Mouse (Mus musculus): Measurements from ENCODE around the gene Slc2a8. TPM values are rescaled to one million over a fixed set of nuclear protein-coding genes. Genes with fewer than 3 reads are reported as not detected.
A peak's percentile ranks its signal among the peaks of the same experiment; 100 is the strongest.

Slc2a8 gene
- total and polyA plus RNA-seq, 3 experiments = 7.4 to 16.0 TPM; not detected in 1

- TF ChIP-seq ZMIZ1 (IDR thresholded peaks at IDR 0.05; ENCODE audit: low read depth, low read length) (no peak), ELF1 (IDR thresholded peaks at IDR 0.05; ENCODE audit: low read depth, low read length) (no peak), TCF12 (IDR thresholded peaks at IDR 0.05; ENCODE audit: low read depth, low read length) (no peak), E2F4 (IDR thresholded peaks at IDR 0.05; ENCODE audit: borderline replicate concordance, low read depth, low read length) (no peak), CHD2 (IDR thresholded peaks at IDR 0.05; ENCODE audit: low read length) (no peak), SIN3A (IDR thresholded peaks at IDR 0.05; ENCODE audit: low read length) (no peak; the same call in 1 of the 2 replicates), MYB (IDR thresholded peaks at IDR 0.05; ENCODE audit: low read depth, low read length) (no peak)
- Histone ChIP-seq H3K4me3 (ENCODE audit: control insufficient read depth in 1 of 2, insufficient read depth in 1 of 2, low read depth in 2 of 2, low read length in 2 of 2) (peak overlapping the region; percentile 84 to 95), H3K27ac (ENCODE audit: control insufficient read depth, low read depth, low read length) (no peak overlapping the region), H3K36me3 (ENCODE audit: control insufficient read depth in 1 of 2, insufficient read depth in 2 of 2, low read length in 2 of 2) (peaks cover 0 to 27% of the 10 kb centered on the region in 2 experiments; a peak in 2 of 4 replicates), H3K79me2 (ENCODE audit: control insufficient read depth, insufficient read depth, low read length, poor library complexity) (peaks cover 6% of the 10 kb centered on the region), H3K9ac (ENCODE audit: control insufficient read depth, low read depth, low read length, poor library complexity, severe bottlenecking) (peak overlapping the region; percentile 81), H3K9me3 (replicated peaks; ENCODE audit: insufficient read depth, low read length) (no peaks in the 10 kb centered on the region), H3K4me1 (ENCODE audit: control insufficient read depth in 1 of 2, insufficient read depth in 2 of 2, low read length in 2 of 2) (peaks cover 25 to 27% of the 10 kb centered on the region in 2 experiments), H3K27me3 (ENCODE audit: control insufficient read depth in 1 of 2, insufficient read depth in 2 of 2, low read length in 2 of 2) (no peaks in the 10 kb centered on the region; a peak in 1 of 4 replicates)
- DNase-seq (ENCODE audit: low read depth, low spot score) = peak; percentile 54
These were observed 602 bp downstream of the Slc2a8 start for GRCm38 (mm10) chr2:32981281-32981680.

DNA sequence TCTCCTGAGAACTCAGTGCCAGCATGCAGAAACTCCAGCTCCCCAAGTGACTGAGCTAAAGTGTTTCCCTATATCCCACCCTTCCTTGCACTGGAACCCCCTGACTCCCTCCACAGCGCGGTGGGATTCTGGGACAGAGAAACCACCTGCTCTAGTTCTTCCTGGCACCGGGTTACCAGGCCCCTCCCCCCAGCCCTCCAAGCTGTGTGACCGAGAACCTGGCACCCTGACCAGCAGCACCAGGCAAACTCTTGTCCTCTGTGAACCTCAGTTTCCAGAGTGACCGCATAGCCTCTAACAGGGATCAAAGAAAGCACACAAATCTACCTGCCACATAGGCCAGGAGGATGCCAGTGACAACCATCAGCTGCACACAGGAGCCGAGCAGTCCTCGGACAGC is 2.2 kb downstream of the Slc2a8 start:
- Histone ChIP-seq H3K36me3 (ENCODE audit: control insufficient read depth in 1 of 2, insufficient read depth in 2 of 2, low read length in 2 of 2) (peaks cover 0 to 27% of the 10 kb centered on the region in 2 experiments; a peak in 2 of 4 replicates), H3K4me1 (ENCODE audit: control insufficient read depth in 1 of 2, insufficient read depth in 2 of 2, low read length in 2 of 2) (peaks cover 25 to 27% of the 10 kb centered on the region in 2 experiments)

DNA sequence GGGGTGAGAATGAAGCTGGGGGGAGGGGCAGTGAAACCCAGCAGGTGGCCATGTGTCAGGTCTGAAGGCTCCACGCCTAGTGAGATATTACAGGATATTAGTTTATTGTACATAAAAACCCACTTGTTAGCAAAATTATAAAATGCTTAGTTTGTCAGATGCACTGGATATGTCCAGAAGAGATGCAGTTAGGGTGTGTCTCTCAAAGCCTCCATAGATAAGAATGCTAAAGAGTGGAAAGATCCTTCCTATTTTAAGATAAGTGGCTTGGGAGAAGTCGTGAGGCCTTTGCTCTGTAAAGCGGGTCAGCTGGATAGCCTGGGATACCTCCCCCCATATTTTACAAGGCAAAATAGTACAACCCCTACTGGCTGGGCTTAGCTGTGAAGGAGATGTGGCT is 3.2 kb downstream of the Slc2a8 start:
- Histone ChIP-seq H3K9me3 (replicated peaks; ENCODE audit: insufficient read depth, low read length) (no peaks in the 10 kb centered on the region), H3K4me1 (ENCODE audit: control insufficient read depth in 1 of 2, insufficient read depth in 2 of 2, low read length in 2 of 2) (peaks cover 25 to 27% of the 10 kb centered on the region in 2 experiments), H3K36me3 (ENCODE audit: control insufficient read depth in 1 of 2, insufficient read depth in 2 of 2, low read length in 2 of 2) (peaks cover 0 to 27% of the 10 kb centered on the region in 2 experiments; a peak in 2 of 4 replicates), H3K79me2 (ENCODE audit: control insufficient read depth, insufficient read depth, low read length, poor library complexity) (peaks cover 6% of the 10 kb centered on the region), H3K27ac (ENCODE audit: control insufficient read depth, low read depth, low read length) (peak overlapping the region; percentile 73), H3K27me3 (ENCODE audit: control insufficient read depth in 1 of 2, insufficient read depth in 2 of 2, low read length in 2 of 2) (no peaks in the 10 kb centered on the region), H3K4me3 (ENCODE audit: control insufficient read depth in 1 of 2, insufficient read depth in 1 of 2, low read depth in 2 of 2, low read length in 2 of 2) (peak overlapping the region; percentile 16 to 26; a peak in 2 of 4 replicates), H3K9ac (ENCODE audit: control insufficient read depth, low read depth, low read length, poor library complexity, severe bottlenecking) (peak overlapping the region; percentile 30)
- DNase-seq (ENCODE audit: low read depth, low spot score) = peak; percentile 49
- TF ChIP-seq ZC3H11A (IDR thresholded peaks at IDR 0.05; ENCODE audit: low read depth, low read length) = no peak
- TF ChIP-seq TCF12 (IDR thresholded peaks at IDR 0.05; ENCODE audit: low read depth, low read length) = peak; percentile 51; the same call in 1 of the 2 replicates
- peak; percentile 72 for TF ChIP-seq MYC (IDR thresholded peaks at IDR 0.05; ENCODE audit: low read depth, low read length)
- TF ChIP-seq MXI1 (IDR thresholded peaks at IDR 0.05; ENCODE audit: low read depth, low read length) = peak; percentile 41; the same call in 1 of the 2 replicates
- no peak for TF ChIP-seq POLR2AphosphoS5 (IDR thresholded peaks at IDR 0.05; ENCODE audit: borderline replicate concordance, low read depth, low read length)
- TF ChIP-seq BHLHE40 (IDR thresholded peaks at IDR 0.05; ENCODE audit: borderline replicate concordance, low read depth, low read length) = 0 out of 2 replicates have a peak, but pooled peaks have one; percentile 24
- 0 out of 2 replicates have a peak, but pooled peaks have one; percentile 39 for TF ChIP-seq MAFK (IDR thresholded peaks at IDR 0.05; ENCODE audit: borderline replicate concordance, low read depth, low read length)
- peak; percentile 85 for TF ChIP-seq GATA1 (IDR thresholded peaks at IDR 0.05; ENCODE audit: low read depth, low read length)
- TF ChIP-seq TAL1 (IDR thresholded peaks at IDR 0.05; ENCODE audit: low read length) = no peak
- TF ChIP-seq USF2 (IDR thresholded peaks at IDR 0.05; ENCODE audit: borderline replicate concordance in 1 of 2, insufficient read depth in 1 of 2, low read depth in 1 of 2, low read length in 2 of 2) = no peak
- TF ChIP-seq ELF1 (IDR thresholded peaks at IDR 0.05; ENCODE audit: low read depth, low read length) = no peak
- TF ChIP-seq CHD1 (IDR thresholded peaks at IDR 0.05; ENCODE audit: low read depth, low read length) = no peak
- peak; percentile 50; the same call in 1 of the 2 replicates for TF ChIP-seq RCOR1 (IDR thresholded peaks at IDR 0.05; ENCODE audit: low read depth, low read length)
- TF ChIP-seq ZMIZ1 (IDR thresholded peaks at IDR 0.05; ENCODE audit: low read depth, low read length) = no peak
- TF ChIP-seq UBTF (IDR thresholded peaks at IDR 0.05; ENCODE audit: borderline replicate concordance, insufficient read depth, low read depth, low read length) = no peak
- peak; percentile 66; the same call in 1 of the 2 replicates for TF ChIP-seq SIN3A (IDR thresholded peaks at IDR 0.05; ENCODE audit: low read length)

More for the DNA sequence above, 2.2 kb downstream of the Slc2a8 start:
- Histone ChIP-seq H3K9me3 (replicated peaks; ENCODE audit: insufficient read depth, low read length) (no peaks in the 10 kb centered on the region), H3K27ac (ENCODE audit: control insufficient read depth, low read depth, low read length) (no peak overlapping the region; the same call in 1 of the 2 replicates), H3K79me2 (ENCODE audit: control insufficient read depth, insufficient read depth, low read length, poor library complexity) (peaks cover 6% of the 10 kb centered on the region), H3K27me3 (ENCODE audit: control insufficient read depth in 1 of 2, insufficient read depth in 2 of 2, low read length in 2 of 2) (no peaks in the 10 kb centered on the region; a peak in 1 of 4 replicates), H3K4me3 (ENCODE audit: control insufficient read depth in 1 of 2, insufficient read depth in 1 of 2, low read depth in 2 of 2, low read length in 2 of 2) (no peak overlapping the region), H3K9ac (ENCODE audit: control insufficient read depth, low read depth, low read length, poor library complexity, severe bottlenecking) (no peak overlapping the region)
- no peak for DNase-seq (ENCODE audit: low read depth, low spot score)
- TF ChIP-seq GABPA (IDR thresholded peaks at IDR 0.05; ENCODE audit: low read depth, low read length) (no peak), ZC3H11A (IDR thresholded peaks at IDR 0.05; ENCODE audit: low read depth, low read length) (no peak), CHD2 (IDR thresholded peaks at IDR 0.05; ENCODE audit: low read length) (no peak), RCOR1 (IDR thresholded peaks at IDR 0.05; ENCODE audit: low read depth, low read length) (no peak), E2F4 (IDR thresholded peaks at IDR 0.05; ENCODE audit: borderline replicate concordance, low read depth, low read length) (no peak), GATA1 (IDR thresholded peaks at IDR 0.05; ENCODE audit: low read depth, low read length) (no peak), MYC (IDR thresholded peaks at IDR 0.05; ENCODE audit: low read depth, low read length) (no peak), SMC3 (IDR thresholded peaks at IDR 0.05; ENCODE audit: low read depth, low read length) (no peak), POLR2A (IDR thresholded peaks at IDR 0.05; ENCODE audit: control insufficient read depth in 1 of 2, insufficient read depth in 1 of 2, low read depth in 1 of 2, low read length in 2 of 2, poor library complexity in 1 of 2) (no peak), ELF1 (IDR thresholded peaks at IDR 0.05; ENCODE audit: low read depth, low read length) (no peak), CHD1 (IDR thresholded peaks at IDR 0.05; ENCODE audit: low read depth, low read length) (no peak), USF1 (IDR thresholded peaks at IDR 0.05; ENCODE audit: low read depth, low read length) (no peak), MAZ (IDR thresholded peaks at IDR 0.05; ENCODE audit: low read depth, low read length) (no peak)
